Mouse (Mus musculus) MEL (cell line): Measurements from ENCODE around the gene Cdc14b. TPM values are rescaled to one million over a fixed set of nuclear protein-coding genes. Genes with fewer than 3 reads are reported as not detected.

Source experiments
- DNase-seq: peaks from one replicate; pipeline ENCODE4 v3.0.0; 2011; ENCODE audit warnings: low read depth, low spot score
- H3K27ac ChIP-seq: 2 replicates; pipeline ENCODE4 v1.5.1; 2012; ENCODE audit warnings: low read depth, mild to moderate bottlenecking, control low read depth, low read length, moderate library complexity; ENCODE audit not compliant: control insufficient read depth
- H3K27me3 ChIP-seq, 2 experiments: fragments of 150-350 bp in 1 of 2; sonication (generic) in 1 of 2; 2 replicates each; pipeline ENCODE4 v1.6.1; 2012; ENCODE audit warnings: low read length in 2 of 2, mild to moderate bottlenecking in 2 of 2, improper control_type of control experiment in 1 of 2, moderate library complexity in 1 of 2; ENCODE audit not compliant: insufficient read depth in 2 of 2, control insufficient read depth in 1 of 2
- H3K36me3 ChIP-seq, 2 experiments: 2 replicates each; pipeline ENCODE4 v1.6.1; 2012 to 2014; ENCODE audit warnings: low read length in 2 of 2, improper control_type of control experiment in 1 of 2, inconsistent platforms in 1 of 2, mild to moderate bottlenecking in 1 of 2; ENCODE audit not compliant: insufficient read depth in 2 of 2, control insufficient read depth in 1 of 2
- H3K4me1 ChIP-seq, 2 experiments: fragments of 150-350 bp in 1 of 2; sonication (generic) in 1 of 2; 2 replicates each; pipeline ENCODE4 v1.6.1; 2012; ENCODE audit warnings: low read length in 2 of 2, improper control_type of control experiment in 1 of 2, mild to moderate bottlenecking in 1 of 2; ENCODE audit not compliant: insufficient read depth in 2 of 2, control insufficient read depth in 1 of 2
- H3K4me3 ChIP-seq, 2 experiments: fragments of 150-350 bp in 1 of 2; sonication (generic) in 1 of 2; 2 replicates each; pipeline ENCODE4 v1.5.1; 2012; ENCODE audit warnings: low read depth in 2 of 2, low read length in 2 of 2, mild to moderate bottlenecking in 2 of 2, moderate library complexity in 2 of 2, control low read depth in 1 of 2, improper control_type of control experiment in 1 of 2; ENCODE audit not compliant: control insufficient read depth in 1 of 2, insufficient read depth in 1 of 2
- H3K79me2 ChIP-seq: 2 replicates; pipeline ENCODE4 v1.6.1; 2012; ENCODE audit warnings: mild to moderate bottlenecking, low read length, moderate library complexity; ENCODE audit not compliant: control insufficient read depth, poor library complexity, insufficient read depth
- H3K9ac ChIP-seq: 2 replicates; pipeline ENCODE4 v1.6.1; 2012; ENCODE audit warnings: low read depth, mild to moderate bottlenecking, control low read depth, low read length, moderate library complexity; ENCODE audit not compliant: control insufficient read depth, poor library complexity, severe bottlenecking
- H3K9me3 ChIP-seq: fragments of 150-350 bp; sonication (generic); replicated peaks from 2 replicates; pipeline ENCODE4 v1.6.1; 2012; ENCODE audit warnings: mild to moderate bottlenecking, low read length, improper control_type of control experiment, moderate library complexity; ENCODE audit not compliant: insufficient read depth
- CHD1 ChIP-seq: IDR thresholded peaks from 2 replicates; pipeline ENCODE4 v1.6.1; 2012; ENCODE audit warnings: low read depth, mild to moderate bottlenecking, inconsistent platforms, low read length, improper control_type of control experiment
- E2F4 ChIP-seq: IDR thresholded peaks from 2 replicates; pipeline ENCODE4 v1.6.1; 2011; ENCODE audit warnings: low read depth, low read length, improper control_type of control experiment, borderline replicate concordance
- ELF1 ChIP-seq: IDR thresholded peaks from 2 replicates; pipeline ENCODE4 v1.6.1; 2014; ENCODE audit warnings: low read depth, mild to moderate bottlenecking, inconsistent platforms, low read length, improper control_type of control experiment, moderate library complexity
- EP300 ChIP-seq, 2 experiments: IDR thresholded peaks; 2 replicates each; pipeline ENCODE4 v1.6.1; 2011; ENCODE audit warnings: improper control_type of control experiment in 2 of 2, low read length in 2 of 2, low read depth in 1 of 2, mild to moderate bottlenecking in 1 of 2
- HCFC1 ChIP-seq: IDR thresholded peaks from 2 replicates; pipeline ENCODE4 v1.6.1; 2012; ENCODE audit warnings: low read depth, mild to moderate bottlenecking, inconsistent platforms, low read length, improper control_type of control experiment, moderate library complexity
- MAX ChIP-seq: IDR thresholded peaks from 2 replicates; pipeline ENCODE4 v1.6.1; 2011; ENCODE audit warnings: low read length, improper control_type of control experiment
- MAZ ChIP-seq: IDR thresholded peaks from 2 replicates; pipeline ENCODE4 v1.6.1; 2012; ENCODE audit warnings: low read depth, mild to moderate bottlenecking, inconsistent platforms, low read length, improper control_type of control experiment
- MXI1 ChIP-seq: IDR thresholded peaks from 2 replicates; pipeline ENCODE4 v1.6.1; 2011; ENCODE audit warnings: mild to moderate bottlenecking, low read depth, low read length, improper control_type of control experiment
- NELFE ChIP-seq: IDR thresholded peaks from 2 replicates; pipeline ENCODE4 v1.6.1; 2011; ENCODE audit warnings: low read depth, low read length, improper control_type of control experiment
- POLR2A ChIP-seq, 2 experiments: IDR thresholded peaks; 2 replicates each; pipeline ENCODE4 v1.6.1; 2011 to 2012; ENCODE audit warnings: low read length in 2 of 2, mild to moderate bottlenecking in 2 of 2, control low read depth in 1 of 2, improper control_type of control experiment in 1 of 2, low read depth in 1 of 2, moderate library complexity in 1 of 2; ENCODE audit not compliant: control insufficient read depth in 1 of 2, insufficient read depth in 1 of 2, poor library complexity in 1 of 2
- POLR2AphosphoS2 ChIP-seq: IDR thresholded peaks from 2 replicates; pipeline ENCODE4 v1.6.1; 2011; ENCODE audit warnings: low read length, improper control_type of control experiment
- SIN3A ChIP-seq: IDR thresholded peaks from 2 replicates; pipeline ENCODE4 v1.6.1; 2012; ENCODE audit warnings: low read length, improper control_type of control experiment, inconsistent platforms
- TBP ChIP-seq: IDR thresholded peaks from 2 replicates; pipeline ENCODE4 v1.8.0; 2011; ENCODE audit warnings: low read depth, low read length, improper control_type of control experiment
- UBTF ChIP-seq: IDR thresholded peaks from 2 replicates; pipeline ENCODE4 v1.6.1; 2012; ENCODE audit warnings: low read depth, mild to moderate bottlenecking, inconsistent platforms, low read length, improper control_type of control experiment, moderate library complexity, borderline replicate concordance; ENCODE audit not compliant: insufficient read depth
- ZC3H11A ChIP-seq: IDR thresholded peaks from 2 replicates; pipeline ENCODE4 v1.6.1; 2012; ENCODE audit warnings: low read depth, mild to moderate bottlenecking, inconsistent platforms, low read length, improper control_type of control experiment
- ZNF384 ChIP-seq: IDR thresholded peaks from 2 replicates; pipeline ENCODE4 v1.6.1; 2012; ENCODE audit warnings: low read depth, mild to moderate bottlenecking, inconsistent platforms, low read length, improper control_type of control experiment
- polyA plus RNA-seq, 2 experiments: library from polyadenylated mRNA; stranded (reverse) in 1 of 2; unstranded in 1 of 2; fragments of >175 nt in 1 of 2; fragments of >200 nt in 1 of 2; gene quantifications; 2 replicates each; pipeline versions ENCODE4 v1.2.1 to v1.2.4; 2012; ENCODE audit warnings: low replicate concordance in 2 of 2, low read depth in 1 of 2; ENCODE audit not compliant: insufficient read length in 2 of 2, insufficient read depth in 1 of 2, missing spikeins in 1 of 2
- total RNA-seq: library from RNA; depleted of rRNA; stranded (reverse); fragments of 300-350 nt; gene quantifications from 2 replicates; pipeline ENCODE4 v1.2.3, GENCODE M21; 2012; rRNA removed

Gene Cdc14b
- total RNA-seq: 18.7 and 22.2 TPM in 2 replicates
- polyA plus RNA-seq: 10 to 100 TPM in 1 of 2 experiments, not detected in 1; 28.3 TPM

DNA sequence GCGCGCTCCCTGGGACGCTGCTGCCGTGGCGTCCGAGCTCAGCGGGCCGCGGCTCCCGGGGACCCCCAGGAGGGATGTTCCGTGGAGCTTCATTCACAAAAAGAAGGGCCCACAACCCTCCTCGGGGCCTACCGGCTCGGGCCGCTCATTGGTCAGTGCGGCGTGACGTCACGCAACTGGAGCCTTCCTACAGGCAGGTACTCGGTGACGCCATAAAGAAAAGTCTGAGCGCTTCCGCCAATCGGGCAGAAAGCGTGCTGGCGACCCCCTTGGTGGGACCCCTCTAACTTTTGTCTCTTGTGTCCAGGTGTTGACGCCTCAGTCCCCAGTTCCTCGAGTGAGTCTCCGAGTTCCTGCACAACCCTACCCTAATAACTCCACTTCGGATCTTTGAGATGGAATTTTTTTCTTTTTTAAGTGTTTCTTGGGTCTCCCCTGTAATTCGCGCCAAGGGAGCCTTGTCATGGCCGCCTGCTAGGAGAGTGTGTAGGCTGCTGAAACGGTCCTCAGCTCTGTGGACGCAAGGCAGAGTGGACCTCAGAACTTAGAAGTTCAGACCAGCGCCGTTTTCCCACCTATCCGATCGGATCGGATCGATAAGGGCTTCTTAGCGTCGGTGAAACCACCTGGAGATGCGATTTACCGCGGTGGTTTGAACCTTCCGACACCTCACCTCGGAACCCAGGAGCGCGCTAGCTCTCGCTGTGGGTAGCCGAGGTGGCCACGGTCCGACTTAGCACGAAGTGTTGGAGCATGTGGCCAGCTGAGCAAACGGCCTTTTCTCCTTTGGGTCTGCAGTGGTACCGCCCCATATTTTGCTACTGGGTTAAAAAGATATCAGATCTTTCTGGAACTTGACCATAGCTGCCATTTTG, at the start of gene Cdc14b:
TSS of gene Cdc14b (minus strand) at position 412 of the 875 bp plus-strand sequence.
- peaks cover 2 to 14% of the 10 kb centered on the region in 2 experiments; a peak in 3 of 4 replicates for H3K4me1 ChIP-seq
- H3K9me3 ChIP-seq: no peaks in the 10 kb centered on the region
- H3K36me3 ChIP-seq: peaks cover 0 to 16% of the 10 kb centered on the region in 2 experiments; a peak in 2 of 4 replicates
- peak within 1 kb of the TSS; percentile 55 to 95 for H3K4me3 ChIP-seq
- peak within 1 kb of the TSS; percentile 77 for H3K27ac ChIP-seq
- TF ChIP-seq HCFC1 (peak; percentile 68; the same call in 1 of the 2 replicates), POLR2AphosphoS2 (no peak), NELFE (peak; percentile 71), ZNF384 (peak; percentile 32; the same call in 1 of the 2 replicates), TBP (peak; percentile 93), CHD1 (no peak; the same call in 1 of the 2 replicates), MXI1 (peak; percentile 23), POLR2A (IDR thresholded peaks at IDR 0.05; ENCODE audit: control insufficient read depth in 1 of 2, insufficient read depth in 1 of 2, low read depth in 1 of 2, low read length in 2 of 2, poor library complexity in 1 of 2) (peak in 1 of 2 experiments; percentile 88; a peak in 2 of 4 replicates), E2F4 (peak; percentile 84), MAZ (0 out of 2 replicates have a peak, but pooled peaks have one; percentile 45), UBTF (peak; percentile 56; the same call in 1 of the 2 replicates), MAX (peak; percentile 47), ELF1 (0 out of 2 replicates have a peak, but pooled peaks have one; percentile 56), SIN3A (peak; percentile 45), ZC3H11A (no peak)
- H3K27me3 ChIP-seq: no peaks in the 10 kb centered on the region
- peak; percentile 96 for DNase-seq
- peaks cover 35% of the 10 kb centered on the region for H3K79me2 ChIP-seq
- peak within 1 kb of the TSS; percentile 84 for H3K9ac ChIP-seq

DNA sequence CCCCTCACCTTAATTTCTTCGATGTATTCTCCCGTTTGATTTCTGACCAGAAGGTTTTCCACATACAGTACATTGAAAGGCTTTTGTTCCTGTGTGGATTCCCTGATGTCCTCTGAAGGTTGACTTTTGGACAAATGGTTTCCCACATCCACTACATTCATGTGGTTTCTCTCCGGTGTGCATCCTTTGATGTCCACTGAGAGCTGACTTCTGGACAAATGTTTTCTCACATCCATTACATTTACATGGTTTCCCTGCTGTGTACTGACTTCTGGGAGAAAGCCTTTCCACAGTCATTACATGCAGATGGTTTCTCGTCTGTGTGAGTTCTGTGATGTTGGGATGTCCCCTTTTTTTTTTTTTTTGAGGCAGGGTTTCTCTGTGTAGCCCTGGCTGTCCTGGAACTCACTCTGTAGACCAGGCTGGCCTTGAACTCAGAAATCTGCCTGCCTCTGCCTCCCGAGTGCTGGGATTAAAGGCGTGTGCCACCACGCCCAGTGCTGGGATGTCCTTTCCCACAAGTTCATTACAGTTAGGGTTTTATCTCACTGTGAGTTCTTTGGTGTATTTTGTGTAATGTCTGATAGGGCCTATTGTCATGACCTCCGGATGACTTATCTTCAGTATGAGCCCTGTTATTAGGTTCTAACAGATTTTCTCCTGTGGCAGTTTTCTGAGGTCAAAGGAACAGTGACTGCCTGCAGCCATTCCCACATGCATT, 47.6 kb upstream of the Cdc14b start:
- peaks cover 0 to 2% of the 10 kb centered on the region in 2 experiments; a peak in 2 of 4 replicates for H3K36me3 ChIP-seq
- DNase-seq: no peak
- H3K4me1 ChIP-seq: no peaks in the 10 kb centered on the region
- no peak overlapping the region for H3K27ac ChIP-seq
- H3K4me3 ChIP-seq: no peak overlapping the region
- H3K79me2 ChIP-seq: no peaks in the 10 kb centered on the region
- no peak for TF ChIP-seq MAX
- 0 out of 4 replicates have a peak, but pooled peaks of 1 of the 2 experiments have one; percentile 34 for TF ChIP-seq EP300 (IDR thresholded peaks at IDR 0.05; ENCODE audit: low read depth in 1 of 2, low read length in 2 of 2)
- no peak overlapping the region for H3K9ac ChIP-seq
- H3K27me3 ChIP-seq: no peaks in the 10 kb centered on the region
- no peaks in the 10 kb centered on the region for H3K9me3 ChIP-seq
